Mouse (Mus musculus) bone marrow macrophage, adult 2 months (primary cell): ENCODE measurements around the gene Npb. TPM values are rescaled to one million over a fixed set of nuclear protein-coding genes. Genes with fewer than 3 reads are reported as not detected.

Source experiments
- H3K27ac ChIP-seq: 2 replicates; pipeline ENCODE4 v1.5.1; 2012; ENCODE audit warnings: low read depth, low read length; ENCODE audit not compliant: insufficient read depth
- H3K4me1 ChIP-seq: 2 replicates; pipeline ENCODE4 v1.6.1; 2012; ENCODE audit warnings: low read length; ENCODE audit not compliant: control insufficient read depth, insufficient read depth
- H3K4me3 ChIP-seq: 2 replicates; pipeline ENCODE4 v1.5.1; 2012; ENCODE audit warnings: mild to moderate bottlenecking, low read length, moderate library complexity; ENCODE audit not compliant: insufficient read depth
- CTCF ChIP-seq: IDR thresholded peaks from 2 replicates; pipeline ENCODE4 v1.5.1; 2012; ENCODE audit warnings: low read depth, mild to moderate bottlenecking, low read length, moderate library complexity
- POLR2A ChIP-seq: IDR thresholded peaks from 2 replicates; pipeline ENCODE4 v1.6.1; 2012; ENCODE audit warnings: mild to moderate bottlenecking, low read depth, low read length, borderline replicate concordance
- polyA plus RNA-seq: library from polyadenylated mRNA; stranded (reverse); fragments of >200 nt; gene quantifications from 2 replicates; pipeline ENCODE4 v1.2.4, GENCODE M21; 2012; ENCODE audit not compliant: missing spikeins, insufficient read depth, insufficient read length

The Npb gene
- polyA plus RNA-seq, 1 experiment = 1.4 TPM

GRCm38 (mm10) chr11:120598990-120599549, 9.2 kb upstream of the Npb start:
- TF ChIP-seq POLR2A (no peak), CTCF (no peak)
- peaks cover 23% of the 10 kb centered on the region for H3K4me1 ChIP-seq
- H3K4me3 ChIP-seq = peak overlapping the region; percentile 69
- peak overlapping the region; percentile 78 for H3K27ac ChIP-seq

GRCm38 (mm10) chr11:120600716-120601115, 7.6 kb upstream of the Npb start:
- Histone ChIP-seq H3K27ac (no peak overlapping the region), H3K4me3 (no peak overlapping the region), H3K4me1 (peaks cover 23% of the 10 kb centered on the region)
- TF ChIP-seq POLR2A (no peak), CTCF (no peak)

GRCm38 (mm10) chr11:120603545-120603944, 4.7 kb upstream of the Npb start:
- Histone ChIP-seq H3K27ac (no peak overlapping the region), H3K4me3 (no peak overlapping the region), H3K4me1 (peaks cover 14% of the 10 kb centered on the region)
- TF ChIP-seq CTCF (no peak), POLR2A (no peak)

GRCm38 (mm10) chr11:120605667-120606066, 2.6 kb upstream of the Npb start:
- Histone ChIP-seq H3K4me3 (no peak overlapping the region), H3K4me1 (no peaks in the 10 kb centered on the region; the same call in 1 of the 2 replicates), H3K27ac (no peak overlapping the region)
- TF ChIP-seq POLR2A = no peak

- H3K4me3 ChIP-seq = no peak overlapping the region
- H3K27ac ChIP-seq = no peak overlapping the region
- no peaks in the 10 kb centered on the region for H3K4me1 ChIP-seq
- TF ChIP-seq POLR2A = no peak
- no peak for TF ChIP-seq CTCF
These were observed 1.5 kb upstream of the Npb start for GRCm38 (mm10) chr11:120606764-120607163.

- H3K4me3 ChIP-seq = no peak overlapping the region
- no peaks in the 10 kb centered on the region; the same call in 1 of the 2 replicates for H3K4me1 ChIP-seq
- no peak overlapping the region for H3K27ac ChIP-seq
- TF ChIP-seq CTCF (no peak), POLR2A (no peak)
These were observed 973 bp downstream of the Npb start for GRCm38 (mm10) chr11:120609250-120609649.

GRCm38 (mm10) chr11:120610477-120611046, 2.3 kb downstream of the Npb start:
- H3K4me3 ChIP-seq = no peak overlapping the region
- H3K27ac ChIP-seq = no peak overlapping the region
- H3K4me1 ChIP-seq = peaks cover 6% of the 10 kb centered on the region
- TF ChIP-seq POLR2A (no peak), CTCF (no peak)

- Histone ChIP-seq H3K4me3 (no peak overlapping the region), H3K4me1 (peaks cover 15% of the 10 kb centered on the region), H3K27ac (no peak overlapping the region)
- TF ChIP-seq CTCF (peak; percentile 54), POLR2A (no peak)
These were observed 4.5 kb downstream of the Npb start for GRCm38 (mm10) chr11:120612763-120613162.

- Histone ChIP-seq H3K4me1 (peaks cover 17% of the 10 kb centered on the region), H3K27ac (no peak overlapping the region), H3K4me3 (no peak overlapping the region)
- TF ChIP-seq CTCF = no peak
- no peak for TF ChIP-seq POLR2A
These were observed 5.2 kb downstream of the Npb start for GRCm38 (mm10) chr11:120613481-120613972.

- no peak for TF ChIP-seq POLR2A
- no peak for TF ChIP-seq CTCF
- no peak overlapping the region for H3K27ac ChIP-seq
- H3K4me1 ChIP-seq = peaks cover 17% of the 10 kb centered on the region
- no peak overlapping the region for H3K4me3 ChIP-seq
These were observed 5.7 kb downstream of the Npb start for GRCm38 (mm10) chr11:120613976-120614375.
